Mouse (Mus musculus) MEL (cell line): ENCODE measurements around the gene Thoc6. TPM values are rescaled to one million over a fixed set of nuclear protein-coding genes. Genes with fewer than 3 reads are reported as not detected.

Source experiments
- DNase-seq: peaks from one replicate; pipeline ENCODE4 v3.0.0; 2011; ENCODE audit warnings: low read depth, low spot score
- H3K27ac ChIP-seq: 2 replicates; pipeline ENCODE4 v1.5.1; 2012; ENCODE audit warnings: low read depth, mild to moderate bottlenecking, control low read depth, low read length, moderate library complexity; ENCODE audit not compliant: control insufficient read depth
- H3K27me3 ChIP-seq, 2 experiments: fragments of 150-350 bp in 1 of 2; sonication (generic) in 1 of 2; 2 replicates each; pipeline ENCODE4 v1.6.1; 2012; ENCODE audit warnings: low read length in 2 of 2, mild to moderate bottlenecking in 2 of 2, improper control_type of control experiment in 1 of 2, moderate library complexity in 1 of 2; ENCODE audit not compliant: insufficient read depth in 2 of 2, control insufficient read depth in 1 of 2
- H3K36me3 ChIP-seq, 2 experiments: 2 replicates each; pipeline ENCODE4 v1.6.1; 2012 to 2014; ENCODE audit warnings: low read length in 2 of 2, improper control_type of control experiment in 1 of 2, inconsistent platforms in 1 of 2, mild to moderate bottlenecking in 1 of 2; ENCODE audit not compliant: insufficient read depth in 2 of 2, control insufficient read depth in 1 of 2
- H3K4me1 ChIP-seq, 2 experiments: fragments of 150-350 bp in 1 of 2; sonication (generic) in 1 of 2; 2 replicates each; pipeline ENCODE4 v1.6.1; 2012; ENCODE audit warnings: low read length in 2 of 2, improper control_type of control experiment in 1 of 2, mild to moderate bottlenecking in 1 of 2; ENCODE audit not compliant: insufficient read depth in 2 of 2, control insufficient read depth in 1 of 2
- H3K4me3 ChIP-seq, 2 experiments: fragments of 150-350 bp in 1 of 2; sonication (generic) in 1 of 2; 2 replicates each; pipeline ENCODE4 v1.5.1; 2012; ENCODE audit warnings: low read depth in 2 of 2, low read length in 2 of 2, mild to moderate bottlenecking in 2 of 2, moderate library complexity in 2 of 2, control low read depth in 1 of 2, improper control_type of control experiment in 1 of 2; ENCODE audit not compliant: control insufficient read depth in 1 of 2, insufficient read depth in 1 of 2
- H3K79me2 ChIP-seq: 2 replicates; pipeline ENCODE4 v1.6.1; 2012; ENCODE audit warnings: mild to moderate bottlenecking, low read length, moderate library complexity; ENCODE audit not compliant: control insufficient read depth, poor library complexity, insufficient read depth
- H3K9ac ChIP-seq: 2 replicates; pipeline ENCODE4 v1.6.1; 2012; ENCODE audit warnings: low read depth, mild to moderate bottlenecking, control low read depth, low read length, moderate library complexity; ENCODE audit not compliant: control insufficient read depth, poor library complexity, severe bottlenecking
- H3K9me3 ChIP-seq: fragments of 150-350 bp; sonication (generic); replicated peaks from 2 replicates; pipeline ENCODE4 v1.6.1; 2012; ENCODE audit warnings: mild to moderate bottlenecking, low read length, improper control_type of control experiment, moderate library complexity; ENCODE audit not compliant: insufficient read depth
- BHLHE40 ChIP-seq: IDR thresholded peaks from 2 replicates; pipeline ENCODE4 v1.6.1; 2012; ENCODE audit warnings: low read depth, mild to moderate bottlenecking, inconsistent platforms, low read length, improper control_type of control experiment, borderline replicate concordance
- CTCF ChIP-seq, 3 experiments: IDR thresholded peaks in 2 of 3; conservative IDR thresholded peaks in 1 of 3; 2 replicates each; pipeline ENCODE4 v1.5.1; 2011 to 2012; ENCODE audit warnings: low read length in 3 of 3, low read depth in 2 of 3, mild to moderate bottlenecking in 2 of 3, improper control_type of control experiment in 1 of 3, inconsistent platforms in 1 of 3, mixed read lengths in 1 of 3, moderate library complexity in 1 of 3; ENCODE audit not compliant: control insufficient read depth in 1 of 3, insufficient read depth in 1 of 3, poor library complexity in 1 of 3, severe bottlenecking in 1 of 3
- E2F4 ChIP-seq: IDR thresholded peaks from 2 replicates; pipeline ENCODE4 v1.6.1; 2011; ENCODE audit warnings: low read depth, low read length, improper control_type of control experiment, borderline replicate concordance
- ELF1 ChIP-seq: IDR thresholded peaks from 2 replicates; pipeline ENCODE4 v1.6.1; 2014; ENCODE audit warnings: low read depth, mild to moderate bottlenecking, inconsistent platforms, low read length, improper control_type of control experiment, moderate library complexity
- ETS1 ChIP-seq: IDR thresholded peaks from 2 replicates; pipeline ENCODE4 v1.6.1; 2012; ENCODE audit warnings: low read depth, mild to moderate bottlenecking, inconsistent platforms, low read length, improper control_type of control experiment, moderate library complexity
- GABPA ChIP-seq: IDR thresholded peaks from 2 replicates; pipeline ENCODE4 v1.6.1; 2012; ENCODE audit warnings: low read depth, mild to moderate bottlenecking, inconsistent platforms, low read length, improper control_type of control experiment, moderate library complexity
- GATA1 ChIP-seq: IDR thresholded peaks from 2 replicates; pipeline ENCODE4 v1.6.1; 2011; ENCODE audit warnings: low read depth, low read length, improper control_type of control experiment
- JUND ChIP-seq: IDR thresholded peaks from 2 replicates; pipeline ENCODE4 v1.6.1; 2011; ENCODE audit warnings: low read depth, mild to moderate bottlenecking, improper control_type of control experiment, low read length
- KAT2A ChIP-seq: conservative IDR thresholded peaks from 2 replicates; pipeline ENCODE4 v1.6.1; 2012; ENCODE audit warnings: low read depth, low read length, improper control_type of control experiment, inconsistent platforms
- MAFK ChIP-seq: IDR thresholded peaks from 2 replicates; pipeline ENCODE4 v1.6.1; 2011; ENCODE audit warnings: low read depth, mild to moderate bottlenecking, low read length, improper control_type of control experiment, borderline replicate concordance
- MAX ChIP-seq: IDR thresholded peaks from 2 replicates; pipeline ENCODE4 v1.6.1; 2011; ENCODE audit warnings: low read length, improper control_type of control experiment
- MEF2A ChIP-seq: IDR thresholded peaks from 2 replicates; pipeline ENCODE4 v1.6.1; 2014; ENCODE audit warnings: low read depth, mild to moderate bottlenecking, inconsistent platforms, low read length, improper control_type of control experiment; ENCODE audit not compliant: poor library complexity, insufficient replicate concordance, severe bottlenecking; ENCODE audit errors: extremely low read depth
- MXI1 ChIP-seq: IDR thresholded peaks from 2 replicates; pipeline ENCODE4 v1.6.1; 2011; ENCODE audit warnings: mild to moderate bottlenecking, low read depth, low read length, improper control_type of control experiment
- MYC ChIP-seq: IDR thresholded peaks from 2 replicates; pipeline ENCODE4 v1.6.1; 2011; ENCODE audit warnings: low read depth, mild to moderate bottlenecking, low read length, improper control_type of control experiment, moderate library complexity
- NELFE ChIP-seq: IDR thresholded peaks from 2 replicates; pipeline ENCODE4 v1.6.1; 2011; ENCODE audit warnings: low read depth, low read length, improper control_type of control experiment
- NRF1 ChIP-seq: IDR thresholded peaks from 2 replicates; pipeline ENCODE4 v1.6.1; 2014; ENCODE audit warnings: low read depth, mild to moderate bottlenecking, inconsistent platforms, low read length, improper control_type of control experiment, moderate library complexity; ENCODE audit not compliant: poor library complexity, insufficient read depth, severe bottlenecking
- POLR2A ChIP-seq, 2 experiments: IDR thresholded peaks; 2 replicates each; pipeline ENCODE4 v1.6.1; 2011 to 2012; ENCODE audit warnings: low read length in 2 of 2, mild to moderate bottlenecking in 2 of 2, control low read depth in 1 of 2, improper control_type of control experiment in 1 of 2, low read depth in 1 of 2, moderate library complexity in 1 of 2; ENCODE audit not compliant: control insufficient read depth in 1 of 2, insufficient read depth in 1 of 2, poor library complexity in 1 of 2
- RAD21 ChIP-seq: IDR thresholded peaks from 2 replicates; pipeline ENCODE4 v1.6.1; 2011; ENCODE audit warnings: mild to moderate bottlenecking, low read depth, low read length, improper control_type of control experiment
- RCOR1 ChIP-seq: IDR thresholded peaks from 2 replicates; pipeline ENCODE4 v1.6.1; 2012; ENCODE audit warnings: low read depth, mild to moderate bottlenecking, inconsistent platforms, low read length, improper control_type of control experiment
- SMC3 ChIP-seq: IDR thresholded peaks from 2 replicates; pipeline ENCODE4 v1.6.1; 2011; ENCODE audit warnings: low read depth, low read length, improper control_type of control experiment
- TAL1 ChIP-seq: IDR thresholded peaks from 2 replicates; pipeline ENCODE4 v1.6.1; 2012; ENCODE audit warnings: mild to moderate bottlenecking, inconsistent platforms, low read length, moderate library complexity, mixed read lengths
- TBP ChIP-seq: IDR thresholded peaks from 2 replicates; pipeline ENCODE4 v1.8.0; 2011; ENCODE audit warnings: low read depth, low read length, improper control_type of control experiment
- TCF12 ChIP-seq: IDR thresholded peaks from 2 replicates; pipeline ENCODE4 v1.6.1; 2014; ENCODE audit warnings: low read depth, mild to moderate bottlenecking, inconsistent platforms, low read length, improper control_type of control experiment, moderate library complexity
- USF1 ChIP-seq: IDR thresholded peaks from 2 replicates; pipeline ENCODE4 v1.6.1; 2014; ENCODE audit warnings: low read depth, mild to moderate bottlenecking, inconsistent platforms, low read length, improper control_type of control experiment, moderate library complexity
- USF2 ChIP-seq, 2 experiments: IDR thresholded peaks; 2 replicates each; pipeline ENCODE4 v1.6.1; 2011 to 2012; ENCODE audit warnings: improper control_type of control experiment in 2 of 2, low read length in 2 of 2, borderline replicate concordance in 1 of 2, inconsistent platforms in 1 of 2, low read depth in 1 of 2, mild to moderate bottlenecking in 1 of 2; ENCODE audit not compliant: insufficient read depth in 1 of 2
- ZC3H11A ChIP-seq: IDR thresholded peaks from 2 replicates; pipeline ENCODE4 v1.6.1; 2012; ENCODE audit warnings: low read depth, mild to moderate bottlenecking, inconsistent platforms, low read length, improper control_type of control experiment
- ZKSCAN1 ChIP-seq: IDR thresholded peaks from 2 replicates; pipeline ENCODE4 v1.6.1; 2012; ENCODE audit warnings: low read depth, mild to moderate bottlenecking, inconsistent platforms, low read length, improper control_type of control experiment, moderate library complexity
- ZNF384 ChIP-seq: IDR thresholded peaks from 2 replicates; pipeline ENCODE4 v1.6.1; 2012; ENCODE audit warnings: low read depth, mild to moderate bottlenecking, inconsistent platforms, low read length, improper control_type of control experiment
- polyA plus RNA-seq, 2 experiments: library from polyadenylated mRNA; stranded (reverse) in 1 of 2; unstranded in 1 of 2; fragments of >175 nt in 1 of 2; fragments of >200 nt in 1 of 2; gene quantifications; 2 replicates each; pipeline versions ENCODE4 v1.2.1 to v1.2.4; 2012; ENCODE audit warnings: low replicate concordance in 2 of 2, low read depth in 1 of 2; ENCODE audit not compliant: insufficient read length in 2 of 2, insufficient read depth in 1 of 2, missing spikeins in 1 of 2
- total RNA-seq: library from RNA; depleted of rRNA; stranded (reverse); fragments of 300-350 nt; gene quantifications from 2 replicates; pipeline ENCODE4 v1.2.3, GENCODE M21; 2012

The Thoc6 gene
- total and polyA plus RNA-seq, 3 experiments = 26.4 to 62.9 TPM; not detected in 1

DNA sequence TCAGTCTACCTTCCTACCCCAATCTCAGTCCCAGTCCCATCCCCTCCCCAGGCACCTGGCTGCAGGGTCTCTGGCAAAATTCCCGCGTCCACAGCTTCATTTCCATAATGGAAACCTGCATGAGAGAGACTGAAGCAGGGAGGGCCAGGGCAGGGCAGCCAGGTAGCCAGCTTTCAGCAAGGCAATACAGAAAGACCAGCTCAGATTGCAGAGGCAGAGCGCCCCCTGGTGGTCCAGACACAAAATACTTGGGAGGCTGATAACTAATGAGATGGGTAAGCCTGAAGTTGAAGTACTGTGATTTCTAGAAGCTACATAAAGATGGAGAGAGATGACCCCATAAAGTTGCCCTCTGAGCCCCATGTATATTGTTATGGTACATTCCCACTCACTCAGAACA is 32.5 kb upstream of the Thoc6 start:
- Histone ChIP-seq H3K9me3 (no peaks in the 10 kb centered on the region), H3K79me2 (no peaks in the 10 kb centered on the region), H3K27me3 (peaks cover 7 to 13% of the 10 kb centered on the region in 2 experiments), H3K36me3 (no peaks in the 10 kb centered on the region), H3K27ac (no peak overlapping the region), H3K9ac (no peak overlapping the region), H3K4me1 (no peaks in the 10 kb centered on the region), H3K4me3 (no peak overlapping the region)
- peak; percentile 79 for DNase-seq
- TF ChIP-seq MEF2A = no peak
- TF ChIP-seq SMC3 = peak; percentile 78
- no peak for TF ChIP-seq NRF1
- TF ChIP-seq TCF12 = no peak
- no peak for TF ChIP-seq MAFK
- TF ChIP-seq GATA1 = no peak
- TF ChIP-seq BHLHE40 = no peak
- TF ChIP-seq CTCF (IDR thresholded peaks at IDR 0.05 in 2 of 3, conservative IDR thresholded peaks at IDR 0.05 in 1 of 3; ENCODE audit: control insufficient read depth in 1 of 3, insufficient read depth in 1 of 3, low read depth in 2 of 3, low read length in 3 of 3, poor library complexity in 1 of 3, severe bottlenecking in 1 of 3) = peak; percentile 89 to 95 (median 93)
- TF ChIP-seq MAX = no peak
- no peak for TF ChIP-seq NELFE
- TF ChIP-seq JUND = no peak
- no peak for TF ChIP-seq TAL1
- no peak for TF ChIP-seq USF1
- TF ChIP-seq POLR2A (IDR thresholded peaks at IDR 0.05; ENCODE audit: control insufficient read depth in 1 of 2, insufficient read depth in 1 of 2, low read depth in 1 of 2, low read length in 2 of 2, poor library complexity in 1 of 2) = no peak
- TF ChIP-seq KAT2A = no peak
- peak; percentile 90 for TF ChIP-seq RAD21
- no peak for TF ChIP-seq E2F4
- TF ChIP-seq TBP = 0 out of 2 replicates have a peak, but pooled peaks have one; percentile 22
- no peak for TF ChIP-seq USF2 (IDR thresholded peaks at IDR 0.05; ENCODE audit: borderline replicate concordance in 1 of 2, insufficient read depth in 1 of 2, low read depth in 1 of 2, low read length in 2 of 2)
- TF ChIP-seq ELF1 = no peak
- no peak for TF ChIP-seq GABPA
- no peak for TF ChIP-seq ZKSCAN1
- TF ChIP-seq ETS1 = no peak
- TF ChIP-seq MYC = no peak
- TF ChIP-seq RCOR1 = no peak
- TF ChIP-seq MXI1 = no peak
- peak; percentile 33; the same call in 1 of the 2 replicates for TF ChIP-seq ZNF384
- TF ChIP-seq ZC3H11A = peak; percentile 82
